Mouse (Mus musculus): Measurements from ENCODE around the gene Etnk1.
"Not testable (repeated sequence)": the region's sequence is repeated elsewhere in the genome, so short reads cannot be mapped to it uniquely, and the experiment has no call there.

Gene Etnk1

GRCm38 (mm10) chr6:143149766-143150291, 17.2 kb upstream of the Etnk1 start:
- no peak for DNase-seq (ENCODE audit: low spot score in 2 of 2)

- not testable (repeated sequence) for DNase-seq (ENCODE audit: low spot score in 2 of 2)
Measured at GRCm38 (mm10) chr6:143151081-143151995, 15.7 kb upstream of the Etnk1 start.

- no peak for DNase-seq (ENCODE audit: low spot score in 2 of 2)
Measured at GRCm38 (mm10) chr6:143152321-143152827, 14.6 kb upstream of the Etnk1 start.

GRCm38 (mm10) chr6:143153160-143153559, 13.9 kb upstream of the Etnk1 start:
- DNase-seq (ENCODE audit: low spot score in 2 of 2), result no peak

GRCm38 (mm10) chr6:143153751-143154494, 13.1 kb upstream of the Etnk1 start:
- DNase-seq (ENCODE audit: low spot score in 2 of 2), result no peak

- DNase-seq (ENCODE audit: low spot score in 2 of 2), result no peak
Measured at GRCm38 (mm10) chr6:143154885-143155284, 12.1 kb upstream of the Etnk1 start.

- DNase-seq (ENCODE audit: low spot score in 2 of 2), result no peak
Measured at GRCm38 (mm10) chr6:143155996-143156395, 11.0 kb upstream of the Etnk1 start.

GRCm38 (mm10) chr6:143156684-143157083, 10.3 kb upstream of the Etnk1 start:
- no peak for DNase-seq (ENCODE audit: low spot score in 2 of 2)

- no peak for DNase-seq (ENCODE audit: low spot score in 2 of 2)
Measured at GRCm38 (mm10) chr6:143157401-143157800, 9.6 kb upstream of the Etnk1 start.

GRCm38 (mm10) chr6:143160572-143161231, 6.3 kb upstream of the Etnk1 start:
- DNase-seq (ENCODE audit: low spot score in 2 of 2), result no peak

- no peak for DNase-seq (ENCODE audit: low spot score in 2 of 2)
Measured at GRCm38 (mm10) chr6:143162161-143162877, 4.7 kb upstream of the Etnk1 start.

GRCm38 (mm10) chr6:143163956-143164905, 2.8 kb upstream of the Etnk1 start:
- no peak for DNase-seq (ENCODE audit: low spot score in 2 of 2)

GRCm38 (mm10) chr6:143164906-143165255, 2.1 kb upstream of the Etnk1 start:
- no peak for DNase-seq (ENCODE audit: low spot score in 2 of 2)

GRCm38 (mm10) chr6:143165404-143166257, 1.4 kb upstream of the Etnk1 start:
- no peak for DNase-seq (ENCODE audit: low spot score in 2 of 2)

GRCm38 (mm10) chr6:143167409-143167919, 443 bp downstream of the Etnk1 start:
- DNase-seq (ENCODE audit: low spot score in 2 of 2), result peak in 1 of 2 experiments; percentile 30

GRCm38 (mm10) chr6:143167981-143168674, 1.1 kb downstream of the Etnk1 start:
- no peak for DNase-seq (ENCODE audit: low spot score in 2 of 2)

- no peak for DNase-seq (ENCODE audit: low spot score in 2 of 2)
Measured at GRCm38 (mm10) chr6:143169385-143169784, 2.4 kb downstream of the Etnk1 start.

Data from urinary bladder, postnatal 4 days (tissue).